Mouse (Mus musculus) retina, embryonic 14.5 days (tissue): ENCODE measurements around the gene Dppa2.
"Not testable (repeated sequence)": the region's sequence is repeated elsewhere in the genome, so short reads cannot be mapped to it uniquely, and the experiment has no call there.

ENCODE experiments used
- DNase-seq: peaks from one replicate; pipeline ENCODE4 v3.0.0-alpha.2; 2015; ENCODE audit warnings: low spot score

The Dppa2 gene

DNA sequence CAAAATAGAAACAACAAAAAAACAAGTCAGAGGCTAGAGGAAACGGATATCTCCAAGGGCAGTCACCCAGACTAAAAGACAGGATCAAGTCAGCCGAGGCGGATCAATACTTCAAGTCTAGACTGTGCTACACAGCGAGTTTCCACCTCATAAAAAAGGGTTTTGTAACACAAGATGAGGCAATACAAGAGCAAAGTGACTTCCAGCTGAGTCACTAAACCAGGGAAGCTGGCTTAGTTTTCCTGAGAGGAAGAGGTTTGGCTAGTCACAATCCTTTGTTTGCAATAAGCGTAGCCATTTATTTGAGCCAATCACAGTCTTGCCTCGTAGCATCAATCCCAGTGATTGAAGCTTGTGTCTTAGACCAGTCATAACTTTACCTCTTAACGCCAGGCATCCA lies at the start of gene Dppa2:
Gene Dppa2, plus strand, starts transcription at position 400 of the 400 bp plus-strand sequence.
- DNase-seq, result no peak

DNA sequence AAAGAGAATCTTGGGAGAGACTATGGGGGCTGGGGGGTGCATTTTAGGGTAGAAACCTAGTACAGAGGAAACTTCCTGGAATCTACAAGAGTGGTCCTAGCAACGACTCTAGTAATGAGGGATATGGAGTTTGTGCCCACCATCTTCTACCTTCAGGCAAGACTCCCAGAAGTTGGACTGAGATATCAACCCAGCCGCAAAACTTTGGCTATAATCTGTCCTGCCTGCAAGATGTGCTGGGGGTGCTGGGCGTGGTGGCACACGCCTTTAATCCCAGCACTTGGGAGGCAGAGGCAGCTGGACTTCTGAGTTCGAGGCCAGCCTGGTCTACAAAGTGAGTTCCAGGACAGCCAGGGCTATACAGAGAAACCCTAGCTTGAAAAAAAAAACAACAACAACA lies 49.1 kb upstream of the Dppa2 start:
- DNase-seq, result no peak

GRCm38 (mm10) chr16:48259519-48259918 lies 44.2 kb upstream of the Dppa2 start:
- DNase-seq, result no peak

GRCm38 (mm10) chr16:48262901-48263300 lies 40.8 kb upstream of the Dppa2 start:
- no peak for DNase-seq

DNA sequence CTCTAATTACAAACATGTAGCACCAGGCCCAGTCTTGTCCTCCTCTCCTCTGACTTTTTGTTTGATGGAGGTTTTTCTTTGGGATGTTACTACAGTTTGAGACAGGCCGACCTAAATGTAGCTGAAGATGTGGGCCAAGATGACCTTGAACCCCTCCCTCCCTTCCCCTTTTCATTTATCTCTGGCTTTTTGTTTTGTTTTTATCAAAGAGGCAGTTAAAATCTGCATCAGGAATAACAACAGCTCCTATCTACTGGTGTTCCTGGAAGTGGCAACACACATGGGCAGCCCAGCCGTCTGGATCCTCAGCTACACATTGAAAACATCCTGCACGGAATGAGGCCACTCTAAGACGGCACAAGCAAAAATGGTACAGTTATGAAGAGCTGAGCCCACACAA lies 37.9 kb upstream of the Dppa2 start:
- no peak for DNase-seq

DNA sequence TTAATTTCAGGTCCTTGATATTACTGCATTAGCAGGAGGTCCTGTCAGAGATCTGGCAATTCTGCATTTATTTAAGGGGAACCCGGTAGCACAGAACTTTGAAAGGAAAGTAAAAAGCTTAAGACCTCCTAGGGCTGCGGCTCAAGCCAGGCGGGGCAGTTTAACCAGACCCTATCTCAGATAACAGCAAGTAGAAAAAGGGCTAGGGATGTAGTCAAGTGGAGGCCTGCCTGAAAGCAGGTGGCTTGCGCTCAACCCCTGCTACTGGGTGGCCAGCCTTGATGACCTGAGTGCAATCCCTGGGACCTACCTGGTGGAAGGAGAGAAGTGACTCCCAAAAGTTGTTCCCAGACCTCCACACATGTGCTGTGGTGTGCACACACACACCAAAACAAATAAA lies 26.8 kb upstream of the Dppa2 start:
- no peak for DNase-seq

DNA sequence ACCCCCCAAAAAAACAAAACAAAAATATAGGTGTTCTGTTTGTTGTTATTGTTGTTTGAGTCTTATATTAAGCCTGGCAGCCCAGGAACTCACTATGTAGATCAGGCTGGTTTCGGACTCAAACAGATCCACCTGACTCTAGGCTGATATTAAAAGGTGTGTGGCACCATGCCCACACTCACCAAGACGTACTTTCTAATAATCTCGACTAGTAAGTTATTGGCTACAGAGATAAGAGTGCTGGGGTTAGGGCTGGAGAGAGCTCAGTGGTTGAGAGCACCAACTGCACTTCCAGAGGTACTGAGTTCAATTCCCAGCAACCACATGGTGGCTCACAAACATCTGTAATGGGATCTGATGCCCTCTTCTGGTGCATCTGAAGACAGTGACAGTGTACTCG lies 22.8 kb upstream of the Dppa2 start:
- no peak for DNase-seq

DNA sequence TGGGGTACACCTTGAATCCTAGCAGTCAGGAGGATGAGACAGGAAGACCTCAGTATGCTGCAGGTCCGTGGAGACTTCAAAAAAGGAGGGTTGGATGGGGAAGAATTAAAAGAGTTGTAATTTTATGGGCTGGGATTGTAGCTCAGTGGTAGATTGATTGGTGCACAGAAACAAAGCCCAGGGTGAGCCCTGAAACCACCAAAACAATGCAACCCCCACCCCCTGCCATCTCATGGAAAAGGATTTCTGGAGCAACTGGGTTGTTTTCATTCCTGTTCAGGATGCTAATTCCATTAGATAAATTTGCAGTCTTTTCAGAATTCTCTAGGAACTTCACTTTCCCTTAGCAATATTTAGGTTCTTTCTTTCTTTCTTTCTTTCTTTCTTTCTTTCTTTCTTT lies 20.9 kb upstream of the Dppa2 start:
- DNase-seq, result no peak

- DNase-seq, result no peak
Observed at GRCm38 (mm10) chr16:48283517-48283916, 20.2 kb upstream of the Dppa2 start, which contains the start of gene Dppa4. Dppa4 (plus strand) TSS chr16:48283733.

- no peak for DNase-seq
Observed at GRCm38 (mm10) chr16:48285517-48285916, 18.2 kb upstream of the Dppa2 start.

- no peak for DNase-seq
Observed at GRCm38 (mm10) chr16:48297384-48298136, 6.1 kb upstream of the Dppa2 start.

GRCm38 (mm10) chr16:48299884-48300283 lies 3.8 kb upstream of the Dppa2 start:
- no peak for DNase-seq

DNA sequence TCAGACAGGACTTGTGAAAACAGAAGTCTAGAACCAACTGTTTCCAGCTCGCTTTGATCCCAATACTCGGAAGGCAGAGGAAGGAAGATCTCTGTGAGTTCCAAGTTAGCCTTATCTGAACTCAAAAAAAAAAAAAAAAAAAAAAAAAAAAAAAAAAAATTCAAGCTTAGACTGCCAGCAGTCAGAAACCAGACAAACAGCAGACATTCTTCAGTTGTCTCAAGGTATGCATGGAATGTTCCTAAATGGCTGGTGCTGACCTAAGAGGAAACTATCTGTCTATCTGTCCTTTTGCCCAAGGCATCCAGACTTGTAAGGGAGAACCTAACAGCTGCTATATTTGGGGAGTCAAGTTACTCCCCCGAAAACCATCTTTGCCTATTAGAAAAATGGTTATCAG lies 275 bp downstream of the Dppa2 start:
- no peak for DNase-seq

GRCm38 (mm10) chr16:48308916-48309315 lies 5.2 kb downstream of the Dppa2 start:
- DNase-seq, result not testable (repeated sequence)

DNA sequence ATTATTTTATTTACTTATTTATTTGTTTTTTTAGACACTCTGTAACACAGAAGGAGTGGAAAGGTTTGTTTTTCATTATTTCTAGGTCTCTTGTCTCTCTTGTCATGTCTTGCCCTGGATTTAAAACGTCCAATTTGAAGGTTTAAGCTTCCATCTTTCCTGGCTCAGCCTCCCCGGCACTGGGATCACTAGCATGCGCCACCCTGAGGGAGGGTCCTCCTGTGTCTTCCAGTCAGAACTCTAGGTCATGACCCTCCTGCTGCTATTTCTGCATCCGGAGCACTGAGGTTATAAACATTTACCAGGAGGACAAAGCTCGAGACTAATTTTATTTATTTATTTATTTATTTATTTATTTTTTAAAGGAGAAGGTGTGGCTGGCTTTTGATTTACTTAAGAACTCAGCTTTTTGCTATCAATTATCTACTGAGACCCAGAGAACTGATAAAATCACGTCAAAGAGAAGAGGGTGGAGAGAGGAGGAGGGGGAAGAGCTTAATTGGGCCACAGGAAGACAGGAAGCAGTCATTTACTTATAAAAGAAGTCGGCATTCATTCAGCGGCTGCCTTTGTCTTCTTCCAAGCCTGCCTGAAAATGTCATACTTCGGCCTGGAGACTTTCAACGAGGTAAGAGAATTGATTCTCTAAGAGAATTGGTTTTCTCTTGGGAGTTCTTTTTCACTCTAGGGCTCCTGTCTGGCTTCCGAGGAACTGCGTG lies 6.4 kb downstream of the Dppa2 start:
- DNase-seq, result no peak

GRCm38 (mm10) chr16:48315294-48315693 lies 11.6 kb downstream of the Dppa2 start:
- DNase-seq, result no peak

DNA sequence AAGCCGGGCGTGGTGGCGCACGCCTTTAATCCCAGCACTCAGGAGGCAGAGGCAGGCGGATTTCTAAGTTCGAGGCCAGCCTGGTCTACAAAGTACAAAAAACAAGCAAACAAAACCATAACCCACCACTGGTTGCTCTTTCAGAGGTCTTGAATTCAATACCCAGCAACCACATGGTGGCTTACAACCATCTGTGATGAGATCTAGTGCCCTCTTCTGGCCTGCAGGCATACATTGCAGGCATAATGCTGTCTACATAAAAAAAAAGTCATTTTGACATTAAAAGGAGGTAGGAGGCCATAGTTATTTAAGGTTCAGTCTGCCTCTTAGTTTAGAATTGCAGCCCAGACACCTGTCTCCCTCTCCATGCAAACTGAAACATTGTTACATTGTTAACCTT lies 17.1 kb downstream of the Dppa2 start:
- no peak for DNase-seq

- DNase-seq, result no peak
Observed at GRCm38 (mm10) chr16:48323133-48323532, 19.4 kb downstream of the Dppa2 start.

GRCm38 (mm10) chr16:48323602-48324345 lies 20.1 kb downstream of the Dppa2 start:
- no peak for DNase-seq

DNA sequence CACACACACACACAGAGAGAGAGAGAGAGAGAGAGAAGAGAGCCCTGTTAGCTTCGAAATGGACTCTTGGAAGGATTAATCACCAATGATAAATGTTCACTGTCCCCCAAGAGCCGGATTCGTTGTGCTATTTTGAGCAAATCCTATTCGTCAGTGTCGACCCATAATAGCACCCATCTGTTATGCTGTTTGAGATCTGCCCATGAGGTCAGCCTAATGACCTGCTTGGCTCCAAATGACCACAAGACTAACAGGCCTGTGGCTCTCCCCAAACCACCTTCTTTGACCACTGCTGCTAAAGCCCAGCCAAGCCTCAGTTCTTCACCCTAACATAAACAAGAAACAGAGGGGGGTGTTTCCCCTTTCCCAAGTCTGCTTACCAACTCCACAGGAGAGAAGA lies 23.2 kb downstream of the Dppa2 start:
- DNase-seq, result no peak

DNA sequence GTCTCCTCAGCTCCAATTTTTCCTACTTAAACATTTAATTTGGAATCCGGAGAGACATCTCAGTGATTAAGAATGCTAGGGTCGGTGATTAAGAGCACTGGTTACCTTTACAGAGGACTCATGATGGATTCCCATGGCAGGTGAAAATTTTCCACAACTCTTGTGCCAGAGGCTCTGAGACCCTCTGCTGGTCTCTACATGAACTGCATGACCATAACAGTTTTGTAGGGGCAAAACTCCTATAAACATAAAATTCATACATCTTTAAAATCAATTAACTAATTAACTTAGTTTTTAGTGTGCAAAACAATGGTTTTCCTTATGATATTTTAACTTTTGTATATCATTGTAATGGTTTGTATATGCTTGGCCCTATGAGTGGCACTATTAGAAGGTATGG lies 24.7 kb downstream of the Dppa2 start:
- no peak for DNase-seq

DNA sequence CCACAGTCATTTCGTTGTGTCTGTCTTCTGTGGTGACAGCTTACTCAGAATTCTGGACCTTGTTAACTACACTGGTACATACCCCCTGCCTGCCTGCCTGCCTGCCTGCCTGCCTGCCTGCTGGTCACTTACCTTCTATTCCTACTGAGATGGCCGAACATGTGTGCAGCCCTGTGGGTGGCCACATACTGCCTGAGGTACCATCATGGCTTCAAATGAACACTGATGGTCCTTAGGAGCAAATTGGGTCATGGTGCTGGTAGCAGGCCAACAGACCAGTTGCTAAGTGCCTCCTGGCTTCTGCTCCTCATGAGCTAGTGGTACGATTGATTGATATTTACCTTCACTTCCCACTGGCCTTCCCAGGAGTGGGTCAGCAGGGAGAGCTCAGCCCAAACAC lies 28.1 kb downstream of the Dppa2 start:
- no peak for DNase-seq

DNA sequence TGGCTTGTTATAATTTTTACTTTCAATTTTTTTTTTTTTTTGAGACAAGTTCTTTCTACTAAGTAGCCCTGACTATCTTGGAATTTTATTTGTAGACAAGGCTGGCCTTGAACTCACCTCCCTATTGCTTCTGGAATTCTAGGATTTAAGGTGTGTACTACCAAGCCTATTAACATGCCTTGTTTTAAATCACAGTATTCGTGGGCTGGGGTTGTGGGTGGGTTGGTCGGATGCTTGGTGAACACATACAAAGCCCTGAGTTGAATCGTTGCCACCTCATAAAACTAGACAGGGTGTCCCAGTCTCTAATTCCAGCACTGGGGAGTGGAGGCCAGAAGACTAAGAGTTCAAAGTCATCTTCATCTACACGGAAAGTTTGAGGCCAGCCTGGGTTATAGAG lies 31.6 kb downstream of the Dppa2 start:
- DNase-seq, result no peak
